Mouse (Mus musculus) MEL (cell line): Measurements from ENCODE around the gene Ccser1. TPM values are rescaled to one million over a fixed set of nuclear protein-coding genes. Genes with fewer than 3 reads are reported as not detected.
"Not testable (repeated sequence)": the region's sequence is repeated elsewhere in the genome, so short reads cannot be mapped to it uniquely, and the experiment has no call there.

ENCODE experiments used
- DNase-seq: peaks from one replicate; pipeline ENCODE4 v3.0.0; 2011; ENCODE audit warnings: low read depth, low spot score
- H3K27ac ChIP-seq: 2 replicates; pipeline ENCODE4 v1.5.1; 2012; ENCODE audit warnings: low read depth, mild to moderate bottlenecking, control low read depth, low read length, moderate library complexity; ENCODE audit not compliant: control insufficient read depth
- H3K27me3 ChIP-seq, 2 experiments: fragments of 150-350 bp in 1 of 2; sonication (generic) in 1 of 2; 2 replicates each; pipeline ENCODE4 v1.6.1; 2012; ENCODE audit warnings: low read length in 2 of 2, mild to moderate bottlenecking in 2 of 2, improper control_type of control experiment in 1 of 2, moderate library complexity in 1 of 2; ENCODE audit not compliant: insufficient read depth in 2 of 2, control insufficient read depth in 1 of 2
- H3K36me3 ChIP-seq, 2 experiments: 2 replicates each; pipeline ENCODE4 v1.6.1; 2012 to 2014; ENCODE audit warnings: low read length in 2 of 2, improper control_type of control experiment in 1 of 2, inconsistent platforms in 1 of 2, mild to moderate bottlenecking in 1 of 2; ENCODE audit not compliant: insufficient read depth in 2 of 2, control insufficient read depth in 1 of 2
- H3K4me1 ChIP-seq, 2 experiments: fragments of 150-350 bp in 1 of 2; sonication (generic) in 1 of 2; 2 replicates each; pipeline ENCODE4 v1.6.1; 2012; ENCODE audit warnings: low read length in 2 of 2, improper control_type of control experiment in 1 of 2, mild to moderate bottlenecking in 1 of 2; ENCODE audit not compliant: insufficient read depth in 2 of 2, control insufficient read depth in 1 of 2
- H3K4me3 ChIP-seq, 2 experiments: fragments of 150-350 bp in 1 of 2; sonication (generic) in 1 of 2; 2 replicates each; pipeline ENCODE4 v1.5.1; 2012; ENCODE audit warnings: low read depth in 2 of 2, low read length in 2 of 2, mild to moderate bottlenecking in 2 of 2, moderate library complexity in 2 of 2, control low read depth in 1 of 2, improper control_type of control experiment in 1 of 2; ENCODE audit not compliant: control insufficient read depth in 1 of 2, insufficient read depth in 1 of 2
- H3K79me2 ChIP-seq: 2 replicates; pipeline ENCODE4 v1.6.1; 2012; ENCODE audit warnings: mild to moderate bottlenecking, low read length, moderate library complexity; ENCODE audit not compliant: control insufficient read depth, poor library complexity, insufficient read depth
- H3K9ac ChIP-seq: 2 replicates; pipeline ENCODE4 v1.6.1; 2012; ENCODE audit warnings: low read depth, mild to moderate bottlenecking, control low read depth, low read length, moderate library complexity; ENCODE audit not compliant: control insufficient read depth, poor library complexity, severe bottlenecking
- H3K9me3 ChIP-seq: fragments of 150-350 bp; sonication (generic); replicated peaks from 2 replicates; pipeline ENCODE4 v1.6.1; 2012; ENCODE audit warnings: mild to moderate bottlenecking, low read length, improper control_type of control experiment, moderate library complexity; ENCODE audit not compliant: insufficient read depth
- BHLHE40 ChIP-seq: IDR thresholded peaks from 2 replicates; pipeline ENCODE4 v1.6.1; 2012; ENCODE audit warnings: low read depth, mild to moderate bottlenecking, inconsistent platforms, low read length, improper control_type of control experiment, borderline replicate concordance
- GABPA ChIP-seq: IDR thresholded peaks from 2 replicates; pipeline ENCODE4 v1.6.1; 2012; ENCODE audit warnings: low read depth, mild to moderate bottlenecking, inconsistent platforms, low read length, improper control_type of control experiment, moderate library complexity
- GATA1 ChIP-seq: IDR thresholded peaks from 2 replicates; pipeline ENCODE4 v1.6.1; 2011; ENCODE audit warnings: low read depth, low read length, improper control_type of control experiment
- MAX ChIP-seq: IDR thresholded peaks from 2 replicates; pipeline ENCODE4 v1.6.1; 2011; ENCODE audit warnings: low read length, improper control_type of control experiment
- MAZ ChIP-seq: IDR thresholded peaks from 2 replicates; pipeline ENCODE4 v1.6.1; 2012; ENCODE audit warnings: low read depth, mild to moderate bottlenecking, inconsistent platforms, low read length, improper control_type of control experiment
- MEF2A ChIP-seq: IDR thresholded peaks from 2 replicates; pipeline ENCODE4 v1.6.1; 2014; ENCODE audit warnings: low read depth, mild to moderate bottlenecking, inconsistent platforms, low read length, improper control_type of control experiment; ENCODE audit not compliant: poor library complexity, insufficient replicate concordance, severe bottlenecking; ENCODE audit errors: extremely low read depth
- MYC ChIP-seq: IDR thresholded peaks from 2 replicates; pipeline ENCODE4 v1.6.1; 2011; ENCODE audit warnings: low read depth, mild to moderate bottlenecking, low read length, improper control_type of control experiment, moderate library complexity
- POLR2A ChIP-seq, 2 experiments: IDR thresholded peaks; 2 replicates each; pipeline ENCODE4 v1.6.1; 2011 to 2012; ENCODE audit warnings: low read length in 2 of 2, mild to moderate bottlenecking in 2 of 2, control low read depth in 1 of 2, improper control_type of control experiment in 1 of 2, low read depth in 1 of 2, moderate library complexity in 1 of 2; ENCODE audit not compliant: control insufficient read depth in 1 of 2, insufficient read depth in 1 of 2, poor library complexity in 1 of 2
- SIN3A ChIP-seq: IDR thresholded peaks from 2 replicates; pipeline ENCODE4 v1.6.1; 2012; ENCODE audit warnings: low read length, improper control_type of control experiment, inconsistent platforms
- TBP ChIP-seq: IDR thresholded peaks from 2 replicates; pipeline ENCODE4 v1.8.0; 2011; ENCODE audit warnings: low read depth, low read length, improper control_type of control experiment
- TCF12 ChIP-seq: IDR thresholded peaks from 2 replicates; pipeline ENCODE4 v1.6.1; 2014; ENCODE audit warnings: low read depth, mild to moderate bottlenecking, inconsistent platforms, low read length, improper control_type of control experiment, moderate library complexity
- UBTF ChIP-seq: IDR thresholded peaks from 2 replicates; pipeline ENCODE4 v1.6.1; 2012; ENCODE audit warnings: low read depth, mild to moderate bottlenecking, inconsistent platforms, low read length, improper control_type of control experiment, moderate library complexity, borderline replicate concordance; ENCODE audit not compliant: insufficient read depth
- ZNF384 ChIP-seq: IDR thresholded peaks from 2 replicates; pipeline ENCODE4 v1.6.1; 2012; ENCODE audit warnings: low read depth, mild to moderate bottlenecking, inconsistent platforms, low read length, improper control_type of control experiment
- polyA plus RNA-seq, 2 experiments: library from polyadenylated mRNA; stranded (reverse) in 1 of 2; unstranded in 1 of 2; fragments of >175 nt in 1 of 2; fragments of >200 nt in 1 of 2; gene quantifications; 2 replicates each; pipeline versions ENCODE4 v1.2.1 to v1.2.4; 2012; ENCODE audit warnings: low replicate concordance in 2 of 2, low read depth in 1 of 2; ENCODE audit not compliant: insufficient read length in 2 of 2, insufficient read depth in 1 of 2, missing spikeins in 1 of 2
- total RNA-seq: library from RNA; depleted of rRNA; stranded (reverse); fragments of 300-350 nt; gene quantifications from 2 replicates; pipeline ENCODE4 v1.2.3, GENCODE M21; 2012

Gene Ccser1
- total and polyA plus RNA-seq, 3 experiments = not detected

- Histone ChIP-seq H3K9me3 (no peaks in the 10 kb centered on the region), H3K79me2 (no peaks in the 10 kb centered on the region), H3K27ac (no peak overlapping the region), H3K27me3 (no peaks in the 10 kb centered on the region), H3K4me3 (no peak overlapping the region), H3K9ac (no peak overlapping the region), H3K36me3 (no peaks in the 10 kb centered on the region), H3K4me1 (no peaks in the 10 kb centered on the region)
- DNase-seq = no peak
- TF ChIP-seq MAZ = no peak
- TF ChIP-seq TCF12 = no peak
- TF ChIP-seq MYC = no peak
- TF ChIP-seq ZNF384 = no peak
- TF ChIP-seq TBP = no peak
- no peak for TF ChIP-seq UBTF
- TF ChIP-seq BHLHE40 = no peak
Measured at GRCm38 (mm10) chr6:61251232-61251631, 71.1 kb downstream of the Ccser1 start.

- DNase-seq = no peak
- no peaks in the 10 kb centered on the region for H3K9me3 ChIP-seq
- H3K27me3 ChIP-seq = no peaks in the 10 kb centered on the region
Measured at GRCm38 (mm10) chr6:61252912-61253311, 72.8 kb downstream of the Ccser1 start.

GRCm38 (mm10) chr6:61255874-61256273 is 75.8 kb downstream of the Ccser1 start:
- H3K4me1 ChIP-seq, H3K9ac ChIP-seq, DNase-seq, H3K36me3 ChIP-seq, H3K79me2 ChIP-seq, H3K9me3 ChIP-seq, H3K27me3 ChIP-seq, H3K4me3 ChIP-seq, H3K27ac ChIP-seq: not testable (repeated sequence)

More at GRCm38 (mm10) chr6:61252912-61253311, 72.8 kb downstream of the Ccser1 start:
- no peaks in the 10 kb centered on the region for H3K79me2 ChIP-seq
- TF ChIP-seq POLR2A (IDR thresholded peaks at IDR 0.05; ENCODE audit: control insufficient read depth in 1 of 2, insufficient read depth in 1 of 2, low read depth in 1 of 2, low read length in 2 of 2, poor library complexity in 1 of 2) (no peak), GATA1 (no peak), SIN3A (no peak), MAX (no peak), MEF2A (no peak), TCF12 (no peak), UBTF (no peak), GABPA (no peak)
- no peak overlapping the region for H3K9ac ChIP-seq
- no peak overlapping the region for H3K27ac ChIP-seq
- no peaks in the 10 kb centered on the region for H3K4me1 ChIP-seq
- no peaks in the 10 kb centered on the region for H3K36me3 ChIP-seq
- H3K4me3 ChIP-seq = no peak overlapping the region
